Mouse (Mus musculus): ENCODE results near the gene Hps5. TPM values are rescaled to one million over a fixed set of nuclear protein-coding genes. Genes with fewer than 3 reads are reported as not detected.
"Not testable (repeated sequence)": the region's sequence is repeated elsewhere in the genome, so short reads cannot be mapped to it uniquely, and the experiment has no call there.

The Hps5 gene
- polyA plus RNA-seq, 1 experiment from 2014 or later = 23.5 TPM

- peak; percentile 71 for ATAC-seq (ENCODE audit: low read depth)
- H3K4me2 ChIP-seq (ENCODE audit: low read depth, low read length) = no peak overlapping the region
- H3K27ac ChIP-seq (ENCODE audit: low read length) = peak overlapping the region; percentile 77
Measured at GRCm38 (mm10) chr7:46830799-46831590, 35.1 kb upstream of the Hps5 start.

GRCm38 (mm10) chr7:46829911-46830310, 34.0 kb upstream of the Hps5 start:
- no peak overlapping the region for H3K27ac ChIP-seq (ENCODE audit: low read length)
- H3K4me2 ChIP-seq (ENCODE audit: low read depth, low read length) = no peak overlapping the region
- no peak overlapping the region for H3K4me3 ChIP-seq (ENCODE audit: low read length)
- no peak for ATAC-seq (ENCODE audit: low read depth)
- H3K27me3 ChIP-seq (ENCODE audit: control insufficient read depth, insufficient read depth, low read depth, low read length) = no peaks in the 10 kb centered on the region
- no peaks in the 10 kb centered on the region for H3K36me3 ChIP-seq (ENCODE audit: control insufficient read depth, insufficient read depth, low read length)
- 81% methylated on average over 12 of the region's 12 CpGs for WGBS
- no peaks in the 10 kb centered on the region for H3K9me3 ChIP-seq (ENCODE audit: control insufficient read depth, low read length)
- H3K4me1 ChIP-seq (replicated peaks; ENCODE audit: control insufficient read depth, insufficient read depth, low read length) = peaks cover 28% of the 10 kb centered on the region
- H3K9ac ChIP-seq (ENCODE audit: low read length) = no peak overlapping the region

More at GRCm38 (mm10) chr7:46830799-46831590, 35.1 kb upstream of the Hps5 start:
- Histone ChIP-seq H3K9me3 (ENCODE audit: control insufficient read depth, low read length) (no peaks in the 10 kb centered on the region), H3K36me3 (ENCODE audit: control insufficient read depth, insufficient read depth, low read length) (no peaks in the 10 kb centered on the region), H3K9ac (ENCODE audit: low read length) (no peak overlapping the region), H3K4me1 (replicated peaks; ENCODE audit: control insufficient read depth, insufficient read depth, low read length) (peaks cover 28% of the 10 kb centered on the region), H3K27me3 (ENCODE audit: control insufficient read depth, insufficient read depth, low read depth, low read length) (no peaks in the 10 kb centered on the region), H3K4me3 (ENCODE audit: low read length) (no peak overlapping the region)
- WGBS = 24% methylated on average over 13 of the region's 13 CpGs

GRCm38 (mm10) chr7:46827803-46828184, 31.9 kb upstream of the Hps5 start:
- no peak for ATAC-seq (ENCODE audit: low read depth)
- peaks cover 4% of the 10 kb centered on the region; the same call in 1 of the 2 replicates for H3K36me3 ChIP-seq (ENCODE audit: control insufficient read depth, insufficient read depth, low read length)
- 0 out of 2 replicates have a peak overlapping the region, but pooled peaks have one; percentile 1 for H3K4me2 ChIP-seq (ENCODE audit: low read depth, low read length)
- peak overlapping the region; percentile 13; the same call in 1 of the 2 replicates for H3K9ac ChIP-seq (ENCODE audit: low read length)
- H3K27me3 ChIP-seq (ENCODE audit: control insufficient read depth, insufficient read depth, low read depth, low read length) = no peaks in the 10 kb centered on the region
- peaks cover 20% of the 10 kb centered on the region for H3K4me1 ChIP-seq (replicated peaks; ENCODE audit: control insufficient read depth, insufficient read depth, low read length)
- 75% methylated on average over 2 of the region's 2 CpGs for WGBS
- H3K9me3 ChIP-seq (ENCODE audit: control insufficient read depth, low read length) = no peaks in the 10 kb centered on the region
- H3K4me3 ChIP-seq (ENCODE audit: low read length) = no peak overlapping the region
- H3K27ac ChIP-seq (ENCODE audit: low read length) = no peak overlapping the region

GRCm38 (mm10) chr7:46827046-46827802, 31.4 kb upstream of the Hps5 start:
- Histone ChIP-seq H3K9ac (ENCODE audit: low read length) (peak overlapping the region; percentile 13; the same call in 1 of the 2 replicates), H3K27ac (ENCODE audit: low read length) (no peak overlapping the region), H3K4me3 (ENCODE audit: low read length) (no peak overlapping the region), H3K36me3 (ENCODE audit: control insufficient read depth, insufficient read depth, low read length) (peaks cover 10% of the 10 kb centered on the region; the same call in 1 of the 2 replicates), H3K27me3 (ENCODE audit: control insufficient read depth, insufficient read depth, low read depth, low read length) (no peaks in the 10 kb centered on the region), H3K9me3 (ENCODE audit: control insufficient read depth, low read length) (no peaks in the 10 kb centered on the region), H3K4me1 (replicated peaks; ENCODE audit: control insufficient read depth, insufficient read depth, low read length) (peaks cover 20% of the 10 kb centered on the region), H3K4me2 (ENCODE audit: low read depth, low read length) (peak overlapping the region; percentile 1; the same call in 1 of the 2 replicates)
- no peak for ATAC-seq (ENCODE audit: low read depth)
- WGBS = 39% methylated on average over 20 of the region's 20 CpGs

GRCm38 (mm10) chr7:46820876-46821632, 25.2 kb upstream of the Hps5 start:
- not testable (repeated sequence) for H3K4me3 ChIP-seq (ENCODE audit: low read length); H3K4me1 ChIP-seq (replicated peaks; ENCODE audit: control insufficient read depth, insufficient read depth, low read length); H3K27me3 ChIP-seq (ENCODE audit: control insufficient read depth, insufficient read depth, low read depth, low read length); H3K9ac ChIP-seq (ENCODE audit: low read length); H3K4me2 ChIP-seq (ENCODE audit: low read depth, low read length); H3K9me3 ChIP-seq (ENCODE audit: control insufficient read depth, low read length); H3K27ac ChIP-seq (ENCODE audit: low read length); ATAC-seq (ENCODE audit: low read depth)
- 70% methylated on average over 15 of the region's 15 CpGs for WGBS
- peaks cover 31% of the 10 kb centered on the region for H3K36me3 ChIP-seq (ENCODE audit: control insufficient read depth, insufficient read depth, low read length)

- H3K9me3 ChIP-seq (ENCODE audit: control insufficient read depth, low read length) = no peaks in the 10 kb centered on the region
- no peak overlapping the region for H3K4me3 ChIP-seq (ENCODE audit: low read length)
- no peak for ATAC-seq (ENCODE audit: low read depth)
- no peak overlapping the region for H3K27ac ChIP-seq (ENCODE audit: low read length)
- no peak overlapping the region for H3K4me2 ChIP-seq (ENCODE audit: low read depth, low read length)
- H3K36me3 ChIP-seq (ENCODE audit: control insufficient read depth, insufficient read depth, low read length) = peaks cover 50% of the 10 kb centered on the region
- no peaks in the 10 kb centered on the region for H3K4me1 ChIP-seq (replicated peaks; ENCODE audit: control insufficient read depth, insufficient read depth, low read length)
- no peaks in the 10 kb centered on the region for H3K27me3 ChIP-seq (ENCODE audit: control insufficient read depth, insufficient read depth, low read depth, low read length)
- H3K9ac ChIP-seq (ENCODE audit: low read length) = no peak overlapping the region
- 88% methylated on average over 4 of the region's 4 CpGs for WGBS
Measured at GRCm38 (mm10) chr7:46814012-46814411, 18.1 kb upstream of the Hps5 start.

GRCm38 (mm10) chr7:46810325-46810724, 14.5 kb upstream of the Hps5 start:
- H3K9me3 ChIP-seq (ENCODE audit: control insufficient read depth, low read length) = no peaks in the 10 kb centered on the region
- H3K9ac ChIP-seq (ENCODE audit: low read length) = no peak overlapping the region
- H3K27ac ChIP-seq (ENCODE audit: low read length) = no peak overlapping the region
- H3K27me3 ChIP-seq (ENCODE audit: control insufficient read depth, insufficient read depth, low read depth, low read length) = no peaks in the 10 kb centered on the region
- H3K4me2 ChIP-seq (ENCODE audit: low read depth, low read length) = no peak overlapping the region
- H3K4me3 ChIP-seq (ENCODE audit: low read length) = no peak overlapping the region
- H3K4me1 ChIP-seq (replicated peaks; ENCODE audit: control insufficient read depth, insufficient read depth, low read length) = no peaks in the 10 kb centered on the region
- peaks cover 46% of the 10 kb centered on the region for H3K36me3 ChIP-seq (ENCODE audit: control insufficient read depth, insufficient read depth, low read length)
- ATAC-seq (ENCODE audit: low read depth) = no peak
- WGBS = 92% methylated on average over 6 of the region's 6 CpGs

- peaks cover 15% of the 10 kb centered on the region for H3K4me1 ChIP-seq (replicated peaks; ENCODE audit: control insufficient read depth, insufficient read depth, low read length)
- H3K4me2 ChIP-seq (ENCODE audit: low read depth, low read length) = peak overlapping the region; percentile 78
- no peak overlapping the region for H3K27ac ChIP-seq (ENCODE audit: low read length)
- H3K4me3 ChIP-seq (ENCODE audit: low read length) = peak overlapping the region; percentile 84
- peak overlapping the region; percentile 92; the same call in 1 of the 2 replicates for H3K9ac ChIP-seq (ENCODE audit: low read length)
- H3K9me3 ChIP-seq (ENCODE audit: control insufficient read depth, low read length) = no peaks in the 10 kb centered on the region
- H3K36me3 ChIP-seq (ENCODE audit: control insufficient read depth, insufficient read depth, low read length) = peaks cover 10% of the 10 kb centered on the region
- no peak for ATAC-seq (ENCODE audit: low read depth)
- H3K27me3 ChIP-seq (ENCODE audit: control insufficient read depth, insufficient read depth, low read depth, low read length) = no peaks in the 10 kb centered on the region
- WGBS = 45% methylated on average over 6 of the region's 6 CpGs
Measured at GRCm38 (mm10) chr7:46796779-46797178, 915 bp upstream of the Hps5 start.

All from lung, embryonic 16.5 days (tissue).